Mouse (Mus musculus) G1E (cell line): Measurements from ENCODE around the gene Atf1.

Source experiments
- CTCF ChIP-seq: IDR thresholded peaks from 2 replicates; pipeline ENCODE4 v1.5.1; 2012; ENCODE audit warnings: low read depth, low read length, inconsistent platforms, mixed read lengths
- GATA1 ChIP-seq: IDR thresholded peaks from 2 replicates; pipeline ENCODE4 v1.6.1; 2012; ENCODE audit warnings: borderline replicate concordance, low read length, inconsistent platforms, mixed read lengths

GRCm38 (mm10) chr15:100183510-100183909, 44.1 kb upstream of the Atf1 start:
- TF ChIP-seq CTCF (no peak), GATA1 (no peak)
